Mouse (Mus musculus): ENCODE results near the gene Nup50.
A peak's percentile ranks its signal among the peaks of the same experiment; 100 is the strongest.
"Not testable (repeated sequence)": the region's sequence is repeated elsewhere in the genome, so short reads cannot be mapped to it uniquely, and the experiment has no call there.

Gene Nup50

DNA sequence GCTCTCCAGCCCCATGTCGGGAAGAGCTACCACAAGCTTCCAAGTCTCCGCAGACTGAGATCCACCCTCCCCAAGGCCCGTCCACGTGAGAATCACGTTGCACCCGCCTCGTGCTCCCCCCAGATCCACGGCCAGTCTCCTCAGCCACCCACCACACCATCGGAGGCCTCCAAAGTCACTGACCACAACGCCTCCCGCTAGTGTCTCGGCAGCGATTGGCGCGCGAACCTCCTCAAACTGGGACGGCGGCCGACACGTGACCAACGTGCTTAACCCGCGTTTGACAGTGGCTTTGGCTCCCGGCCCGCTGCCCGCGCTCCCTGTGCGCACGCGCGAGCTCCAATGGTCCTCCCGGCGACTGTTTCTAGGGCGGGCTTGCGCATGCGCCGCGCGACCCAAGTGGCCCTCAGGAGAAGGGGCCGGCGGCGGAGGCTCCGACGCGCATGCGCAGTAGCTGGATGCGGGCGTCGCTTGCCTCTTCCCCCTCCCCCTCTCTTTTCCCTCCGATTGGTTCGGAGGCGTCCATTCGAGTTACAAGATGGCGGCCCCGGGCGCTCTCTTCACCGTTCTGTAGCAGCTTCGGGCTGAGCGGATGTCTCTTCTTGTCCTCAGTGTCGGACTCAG, at the start of gene Nup50:
Nup50 (plus strand) TSS at position 528 of the 624 bp plus-strand sequence.
- DNase-seq = peak; percentile 100

DNA sequence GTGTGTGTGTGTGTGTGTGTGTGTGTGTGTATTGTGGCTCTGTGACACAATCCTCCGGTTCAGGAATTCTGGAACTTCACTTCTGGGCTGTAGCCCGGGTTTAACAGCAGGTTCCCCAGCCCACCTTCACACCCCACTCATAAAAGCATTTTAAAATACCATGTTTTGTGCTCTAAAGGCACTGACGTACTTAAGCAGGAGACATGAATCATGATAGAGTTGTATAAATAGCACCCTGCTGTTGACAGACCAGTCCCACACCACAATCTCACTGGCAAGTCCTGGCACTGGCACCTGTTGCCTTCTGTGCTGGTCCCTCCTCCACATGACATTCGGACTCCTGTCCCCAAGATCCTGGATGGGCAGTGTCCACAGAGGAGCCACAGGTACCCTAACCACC, 49.3 kb upstream of the Nup50 start:
- DNase-seq = no peak

DNA sequence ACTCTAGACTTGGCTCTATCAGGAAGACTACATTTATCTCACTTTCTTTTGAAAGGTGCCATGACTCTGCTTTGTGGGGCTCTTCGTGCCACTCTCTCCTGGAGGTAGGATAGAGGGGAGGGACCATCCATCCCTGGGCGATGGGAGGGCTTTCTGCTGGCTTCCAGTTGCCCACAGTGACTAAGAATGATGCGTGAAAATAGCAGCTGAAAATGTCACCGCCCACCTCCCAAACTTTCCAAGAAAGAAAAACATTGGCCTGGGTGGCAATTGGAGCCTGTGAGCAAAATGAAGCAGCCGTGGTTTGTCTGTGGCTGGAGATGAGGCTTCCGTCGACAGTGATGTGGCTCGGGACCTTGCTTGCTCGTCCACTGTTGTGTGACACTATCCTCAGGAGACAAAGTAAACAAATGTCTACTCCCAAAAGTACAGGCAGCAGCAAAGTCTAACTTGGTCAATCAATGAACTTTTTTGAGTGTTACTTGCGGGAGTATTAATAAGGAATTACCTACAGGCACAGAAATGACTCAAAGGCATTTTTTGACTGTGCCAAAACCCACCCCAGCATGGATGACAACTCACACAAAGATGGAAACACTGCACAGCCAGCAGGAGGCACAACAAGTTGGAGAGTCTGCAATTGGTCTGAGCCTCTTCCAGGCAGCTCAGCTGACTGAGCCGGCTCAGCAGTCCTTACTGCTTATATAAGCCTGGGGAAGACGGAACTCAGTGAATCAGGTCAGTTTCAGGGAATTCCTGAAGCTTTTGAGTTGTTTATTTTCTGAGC, 46.0 kb upstream of the Nup50 start:
- no peak for DNase-seq

DNA sequence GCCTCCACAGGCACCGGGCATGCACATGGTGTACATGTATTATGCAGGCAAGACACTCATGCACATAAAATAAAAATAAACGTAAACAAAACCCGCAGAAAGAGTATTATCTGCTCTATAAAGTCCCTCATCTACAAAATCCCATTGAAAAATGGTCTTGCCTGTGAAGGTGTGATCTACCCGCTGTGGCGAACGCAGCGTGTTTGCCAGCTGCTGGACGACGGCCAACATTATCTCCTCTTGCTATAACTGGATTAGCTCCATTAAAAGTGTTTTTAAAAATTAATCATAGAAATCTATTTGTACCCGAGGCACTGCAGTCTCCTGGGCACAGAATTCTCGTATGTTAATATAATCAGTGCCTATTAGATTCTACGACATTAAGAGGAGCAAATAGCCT, 35.1 kb upstream of the Nup50 start:
- no peak for DNase-seq

DNA sequence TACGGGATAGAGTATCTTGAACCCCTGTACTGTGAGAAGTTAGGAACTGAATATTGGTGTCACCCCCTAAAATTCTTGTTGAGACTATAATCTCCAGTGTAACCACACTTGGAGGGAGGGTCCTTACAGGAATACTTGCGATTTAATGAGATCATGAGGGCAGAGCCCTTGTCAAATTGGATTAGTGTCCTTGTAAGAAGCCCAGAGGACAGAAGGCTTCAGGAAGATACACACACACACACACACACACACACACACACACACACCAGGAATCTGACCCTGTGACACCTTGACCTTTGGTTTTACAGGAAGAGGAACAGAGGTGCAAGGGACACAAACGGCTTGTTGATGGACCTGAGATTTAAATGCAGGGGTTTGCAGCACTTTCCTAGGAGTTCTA, 32.0 kb upstream of the Nup50 start:
- DNase-seq = no peak

DNA sequence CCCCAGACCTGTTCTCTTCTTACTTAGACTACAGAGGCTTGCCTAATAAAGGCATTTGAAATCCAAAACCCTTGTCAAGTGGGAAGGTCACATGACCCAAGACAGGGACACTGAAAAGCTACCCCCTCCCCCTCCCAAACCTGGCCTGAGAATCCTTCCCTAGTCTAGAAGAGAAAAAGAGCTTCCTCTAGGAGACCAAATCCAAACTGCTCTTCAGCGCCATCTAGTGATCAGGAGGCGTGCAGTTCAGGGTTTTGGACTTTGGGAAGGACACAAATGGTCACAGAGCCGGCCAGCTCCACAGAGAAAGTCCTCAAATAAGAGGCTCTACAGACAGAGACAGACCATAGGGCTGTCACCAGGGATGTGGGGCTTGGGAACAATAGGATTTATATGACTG, 31.6 kb upstream of the Nup50 start:
- DNase-seq = peak; percentile 72

DNA sequence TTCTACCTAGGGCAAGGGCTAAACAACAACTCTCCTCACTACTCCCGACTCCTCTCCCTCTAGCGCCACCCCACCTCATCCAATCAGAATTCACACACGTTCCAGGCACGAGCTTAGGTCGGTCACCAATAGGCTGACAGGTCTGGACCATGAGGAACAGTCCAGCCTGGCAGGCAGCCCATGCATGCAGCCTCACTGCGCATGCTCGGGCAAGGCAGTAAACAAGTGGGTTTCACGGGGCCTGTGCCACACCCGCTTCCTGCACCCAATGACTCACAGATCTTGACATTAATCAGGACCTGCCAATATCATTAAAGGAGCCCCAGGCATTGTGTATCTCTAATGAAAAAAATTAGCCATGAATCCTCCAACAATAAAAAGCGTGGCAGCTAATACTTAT, 27.0 kb upstream of the Nup50 start:
- DNase-seq = not testable (repeated sequence)

DNA sequence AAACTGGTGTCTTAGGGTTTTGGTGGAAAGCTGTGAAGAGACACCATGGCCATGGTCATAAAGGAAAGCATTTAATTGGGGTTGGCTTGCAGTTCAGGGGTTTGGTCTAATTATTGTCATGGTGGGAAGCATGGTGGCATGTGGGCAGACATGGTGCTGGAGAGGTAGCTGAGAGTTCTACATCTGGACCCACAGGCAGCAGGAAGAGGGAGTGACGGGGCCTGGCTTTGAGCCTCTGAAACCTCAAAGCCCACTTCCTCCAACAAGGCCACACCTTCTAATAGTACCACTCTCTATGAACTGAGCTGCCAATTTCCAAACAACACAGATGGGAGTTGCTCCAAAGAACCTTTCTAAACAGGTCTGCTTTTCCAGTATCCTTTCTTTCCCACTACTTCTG, 26.5 kb upstream of the Nup50 start:
- no peak for DNase-seq

DNA sequence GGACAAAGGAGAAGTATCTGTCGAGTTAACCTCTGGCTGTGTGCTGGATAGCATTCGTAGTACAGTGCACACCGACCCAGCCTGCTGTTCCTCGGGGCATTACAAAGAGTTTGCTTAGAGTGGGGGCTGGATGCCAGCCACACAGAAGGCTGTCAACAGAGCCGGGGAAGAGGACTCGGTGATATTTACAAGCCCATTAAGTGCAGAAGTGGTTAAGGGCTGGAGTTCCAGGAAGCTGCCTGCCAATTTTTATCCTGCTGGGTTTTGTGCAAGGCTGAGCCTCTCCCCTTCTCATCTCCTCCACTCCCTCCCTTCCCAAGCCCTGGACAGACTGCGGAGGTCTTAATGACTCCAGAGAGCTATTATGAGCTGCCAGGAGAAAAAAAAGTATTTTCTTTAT, 25.1 kb upstream of the Nup50 start:
- no peak for DNase-seq

DNA sequence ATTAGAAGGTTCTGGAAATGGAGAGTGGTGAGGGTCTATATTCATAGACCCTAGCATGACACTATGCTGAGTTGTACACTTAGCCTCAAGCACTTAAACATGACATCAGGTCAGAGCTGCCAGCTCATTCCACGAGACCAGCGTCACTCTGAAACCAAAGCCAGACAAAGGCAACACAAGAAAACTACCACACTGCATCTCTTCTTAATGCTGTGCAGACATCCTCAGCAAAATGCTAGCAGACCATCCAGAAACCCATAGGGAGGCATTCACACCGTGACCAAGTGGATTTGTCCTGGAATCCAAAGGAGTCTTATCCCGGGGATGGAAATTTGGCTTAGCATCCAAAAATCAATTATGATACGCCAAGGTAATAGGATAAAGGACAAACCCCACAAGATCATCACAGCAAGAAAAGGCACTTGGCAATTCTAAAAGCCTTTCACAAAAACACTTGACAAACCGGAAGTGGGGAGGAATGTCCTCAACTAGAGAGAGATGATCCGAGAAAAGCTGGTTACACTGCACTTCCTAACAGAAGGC, 19.3 kb upstream of the Nup50 start:
- DNase-seq = no peak

DNA sequence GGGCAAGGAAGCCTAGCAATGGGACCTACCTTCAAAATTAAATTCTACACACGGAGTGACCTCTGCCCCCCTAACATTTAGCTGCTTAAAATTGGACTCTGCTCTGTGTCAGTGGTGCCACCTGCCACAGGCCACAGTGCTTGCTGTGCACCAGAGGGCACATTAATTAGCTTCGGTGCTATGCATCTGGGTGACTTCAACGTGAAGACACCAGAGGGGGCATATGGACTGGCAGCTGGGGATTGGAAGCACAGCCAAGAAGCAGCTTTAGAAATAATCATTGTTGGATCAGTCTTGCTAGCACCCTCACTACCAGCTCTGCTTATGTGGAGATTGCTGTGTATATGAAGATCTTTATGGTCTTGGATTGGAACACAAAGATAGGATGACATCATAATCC, 10.0 kb upstream of the Nup50 start:
- DNase-seq = peak; percentile 17

DNA sequence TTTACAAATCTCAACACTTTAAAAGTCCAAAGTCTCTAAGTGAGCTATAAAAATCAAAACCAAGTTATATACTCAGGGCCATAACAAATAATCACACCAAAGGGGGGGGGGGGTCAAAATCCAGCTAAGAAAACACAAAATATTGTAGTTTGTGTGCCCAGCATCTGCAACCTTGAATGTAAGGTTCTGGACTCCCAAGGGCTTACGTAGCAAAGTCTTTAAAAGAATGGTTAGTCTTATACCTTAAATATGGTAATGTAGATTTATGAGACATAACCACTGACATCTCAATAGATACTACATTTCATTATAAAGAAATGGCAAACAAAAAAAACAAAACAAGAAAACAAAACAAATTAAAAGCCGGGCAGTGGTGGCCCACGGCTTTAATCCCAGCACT, 3.3 kb upstream of the Nup50 start, which contains the start of gene Gm29666:
Gm29666 (minus strand) TSS at position 101 of the 400 bp plus-strand sequence.
- DNase-seq = no peak

DNA sequence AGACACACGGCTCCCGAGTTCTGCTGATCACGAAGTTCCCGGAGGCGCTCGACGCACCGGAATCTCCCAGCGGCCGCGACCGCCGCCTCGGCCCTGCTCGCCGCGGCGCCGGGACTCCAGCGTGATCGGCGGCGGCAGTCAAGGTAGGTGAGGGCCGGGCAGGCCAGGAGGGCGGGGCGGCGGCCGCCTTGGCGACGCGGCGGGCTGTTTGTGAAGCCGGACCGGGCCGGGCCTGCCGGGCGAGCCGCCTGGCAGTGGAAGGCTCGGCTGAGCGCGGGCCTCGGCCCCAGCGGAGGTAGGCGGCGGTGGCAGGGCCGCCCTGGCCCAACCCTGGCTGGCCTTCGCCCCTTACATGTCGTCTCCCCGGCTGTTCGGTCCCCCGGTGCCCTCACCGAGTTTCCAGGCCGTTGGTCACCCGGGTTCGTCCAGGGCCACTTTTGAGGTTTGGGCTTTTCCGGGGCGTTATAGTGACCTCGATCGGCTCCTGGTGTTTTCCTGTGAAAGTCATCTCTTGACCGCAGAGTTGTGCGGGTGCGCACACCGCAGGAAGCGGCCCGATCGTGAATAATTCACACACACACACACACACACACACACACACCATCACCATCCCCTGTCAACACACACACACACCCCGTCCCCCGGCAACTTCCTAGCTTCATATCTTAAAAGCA, 434 bp downstream of the Nup50 start:
- DNase-seq = no peak

DNA sequence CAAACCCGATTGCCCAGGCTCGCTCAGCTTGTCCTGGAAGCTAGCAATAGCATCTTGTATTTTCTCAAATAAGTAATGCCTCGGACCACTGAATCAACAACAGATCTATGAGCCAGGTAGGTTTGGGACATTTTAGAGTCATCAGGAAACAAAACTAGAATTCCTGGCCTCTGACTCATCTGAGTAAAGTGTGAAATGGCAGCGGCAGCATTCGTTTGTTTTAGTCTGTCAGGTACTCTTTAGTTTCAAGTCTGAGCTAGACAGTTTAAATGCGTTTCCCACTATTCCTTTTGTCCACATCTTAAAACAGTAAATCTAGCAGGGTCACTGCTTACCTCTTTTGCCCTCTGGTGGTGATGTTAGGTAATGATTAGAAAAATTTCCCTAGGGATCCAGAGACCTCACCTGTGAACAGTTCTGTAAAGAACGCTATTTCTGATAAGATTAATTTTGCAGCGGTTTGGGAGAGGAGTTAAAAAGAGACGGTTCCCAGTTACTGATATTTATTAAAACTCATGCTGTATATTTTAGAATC, 1.6 kb downstream of the Nup50 start:
- peak; percentile 57 for DNase-seq

DNA sequence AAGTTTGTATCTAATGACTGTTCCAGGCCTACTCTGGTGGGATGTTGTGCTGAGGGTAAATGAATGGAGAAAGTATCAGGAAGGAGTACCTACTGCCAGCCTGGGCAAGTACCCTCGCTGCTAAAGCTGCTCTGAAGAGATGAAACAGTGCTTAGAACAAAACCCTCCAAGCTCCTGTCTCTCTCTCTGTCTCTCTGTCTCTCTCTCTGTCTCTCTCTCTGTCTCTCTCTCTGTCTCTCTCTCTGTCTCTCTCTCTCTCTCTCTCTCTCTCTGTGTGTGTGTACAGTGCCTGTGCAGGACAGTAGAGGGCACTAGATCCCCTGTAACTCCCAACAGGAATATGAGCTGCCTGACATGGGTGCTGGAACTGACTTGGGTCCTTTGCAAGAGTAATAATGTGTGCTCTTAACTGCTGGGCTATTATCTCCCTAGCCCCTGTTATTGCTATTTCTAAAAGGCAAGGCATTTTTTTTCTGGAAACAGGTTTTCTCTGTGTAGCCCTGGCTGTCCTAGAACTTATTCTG, 2.3 kb downstream of the Nup50 start:
- DNase-seq = peak; percentile 26

DNA sequence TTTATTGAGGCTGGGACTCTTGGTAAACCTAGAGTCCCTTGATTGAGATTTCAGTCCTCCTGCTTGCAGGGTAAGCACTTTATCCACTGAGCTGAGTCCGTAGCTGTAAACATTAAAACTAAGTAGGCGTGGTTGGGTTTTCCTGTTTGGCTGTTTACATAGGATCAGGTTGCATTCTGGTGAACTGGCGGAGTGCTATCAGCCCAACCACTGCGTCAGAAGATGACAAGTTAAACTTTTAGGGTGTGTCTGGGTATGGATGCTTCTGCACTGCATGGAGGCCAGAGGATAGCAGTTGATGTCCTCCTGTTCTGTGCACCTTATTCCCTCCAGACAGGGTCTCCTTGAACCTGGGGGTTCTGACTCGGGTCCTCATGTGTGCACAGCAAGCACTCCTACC, 9.1 kb downstream of the Nup50 start:
- no peak for DNase-seq

DNA sequence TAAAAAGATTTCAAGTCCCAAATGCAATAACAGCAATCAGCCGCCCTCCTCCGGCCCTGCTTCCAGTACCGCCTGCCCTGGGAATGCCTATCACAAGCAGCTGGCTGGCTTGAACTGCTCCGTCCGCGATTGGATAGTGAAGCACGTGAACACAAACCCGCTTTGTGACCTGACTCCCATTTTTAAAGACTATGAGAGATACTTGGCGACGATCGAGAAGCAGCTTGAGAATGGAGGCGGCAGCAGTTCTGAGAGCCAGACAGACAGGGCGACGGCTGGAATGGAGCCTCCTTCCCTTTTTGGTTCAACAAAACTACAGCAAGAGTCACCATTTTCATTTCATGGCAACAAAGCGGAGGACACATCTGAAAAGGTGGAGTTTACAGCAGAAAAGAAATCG, 11.7 kb downstream of the Nup50 start:
- DNase-seq = no peak

DNA sequence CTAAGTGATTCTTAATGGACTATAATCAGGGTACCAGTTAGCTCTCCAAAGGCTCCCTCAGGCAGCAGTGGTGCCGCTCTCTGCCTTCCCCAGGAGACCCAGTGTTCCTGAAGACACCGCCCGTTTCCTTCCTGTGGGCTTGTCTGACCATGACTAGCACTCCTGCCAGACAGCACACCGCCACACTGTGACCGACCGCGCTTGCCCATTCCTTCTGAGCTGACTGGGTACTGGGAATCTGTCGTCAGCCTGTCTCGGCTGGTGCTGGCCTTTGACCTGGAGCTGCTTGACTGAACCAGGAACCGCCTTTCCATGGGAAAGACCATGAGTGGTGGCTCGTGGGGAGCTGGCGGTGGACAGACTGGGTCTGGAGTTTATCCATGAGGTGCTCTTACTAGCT, 16.9 kb downstream of the Nup50 start:
- peak; percentile 71 for DNase-seq

DNA sequence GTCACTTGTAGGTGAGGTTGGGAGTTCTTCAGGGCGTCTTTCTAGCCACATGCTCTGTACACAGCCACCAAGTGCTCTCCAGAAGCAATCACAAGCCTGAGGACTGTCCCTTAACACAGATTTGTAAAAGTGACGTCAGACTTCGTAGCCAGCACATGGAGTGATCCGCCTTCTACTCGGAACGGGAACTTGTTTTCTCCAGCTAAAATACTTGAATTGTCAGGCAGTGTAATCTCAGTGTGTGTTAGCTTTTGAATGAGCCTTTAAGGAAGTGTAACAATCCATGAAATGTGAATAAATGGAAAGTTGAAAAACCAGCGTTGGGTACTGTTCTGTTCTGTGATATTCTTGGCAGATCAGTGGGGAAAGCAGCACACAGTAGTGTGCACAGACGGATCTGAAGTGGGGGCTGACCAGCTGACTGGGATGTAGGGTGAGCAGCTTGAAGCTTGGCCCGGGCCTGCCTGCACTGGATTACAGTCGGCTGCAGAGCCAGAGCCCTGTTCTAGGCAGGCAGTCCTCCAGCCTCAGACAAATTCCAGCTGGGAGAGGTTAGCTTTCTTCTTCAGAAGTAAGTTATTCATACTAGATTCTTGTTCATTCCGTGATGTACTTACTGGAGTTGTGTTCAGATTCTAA, 19.6 kb downstream of the Nup50 start:
- DNase-seq = no peak

DNA sequence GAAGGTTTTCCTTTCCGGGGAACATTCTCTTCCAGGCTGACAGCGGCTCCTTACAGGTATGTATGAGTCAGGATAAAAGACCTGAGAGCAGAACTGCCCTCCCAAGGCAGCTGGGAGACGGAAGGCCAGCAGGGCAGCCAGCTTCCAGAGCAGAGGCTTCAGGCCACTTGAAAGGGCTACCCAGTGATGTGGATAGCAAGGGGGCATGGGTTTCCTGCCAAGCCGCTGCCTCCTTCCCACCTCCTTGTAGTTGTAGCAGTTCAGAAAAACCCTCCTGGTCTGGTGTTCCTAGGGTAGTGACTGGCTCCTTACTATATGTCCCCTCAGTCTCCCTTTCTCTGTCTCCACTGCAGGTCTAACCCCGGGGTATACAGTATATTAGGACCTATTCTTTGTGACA, 21.1 kb downstream of the Nup50 start:
- no peak for DNase-seq

DNA sequence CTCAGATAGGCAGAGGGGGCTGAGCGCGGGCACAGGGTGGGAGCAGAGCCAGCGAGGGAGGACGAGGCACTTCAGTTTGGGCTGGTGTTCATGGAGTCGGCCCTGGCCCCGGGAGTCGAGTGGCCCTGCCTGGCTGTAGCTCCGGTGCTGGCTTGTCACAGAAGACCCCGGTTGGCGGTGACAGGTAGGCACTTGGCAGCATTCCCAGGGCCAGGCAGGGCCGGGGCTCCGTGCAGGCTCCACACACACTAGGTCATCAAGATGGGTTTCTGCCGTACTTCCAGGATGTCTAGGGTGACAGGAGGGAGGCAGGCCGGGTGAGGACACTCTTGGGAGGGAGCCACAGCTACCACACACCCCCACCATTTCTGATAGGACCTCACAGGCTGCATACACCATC, 25.8 kb downstream of the Nup50 start:
- DNase-seq = no peak

DNA sequence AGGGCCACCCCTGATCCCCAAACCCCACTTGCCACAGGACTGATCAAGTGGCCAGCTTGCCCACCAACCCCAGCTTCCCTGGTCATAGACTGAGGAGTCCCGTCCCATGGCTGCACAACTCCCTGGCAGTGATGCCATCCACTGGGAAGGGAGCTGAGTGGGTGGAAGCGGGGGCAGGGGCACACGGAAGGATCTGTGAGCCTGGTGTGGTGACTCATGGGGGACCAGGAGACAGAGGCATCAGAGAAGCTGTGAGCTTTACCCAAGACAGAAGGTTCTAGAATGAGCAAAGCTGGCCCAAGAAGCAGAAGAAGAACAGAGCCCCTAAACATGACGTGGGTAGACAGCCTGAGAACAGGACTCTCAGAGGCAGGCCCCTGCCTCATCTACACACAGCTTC, 26.8 kb downstream of the Nup50 start:
- DNase-seq = no peak

DNA sequence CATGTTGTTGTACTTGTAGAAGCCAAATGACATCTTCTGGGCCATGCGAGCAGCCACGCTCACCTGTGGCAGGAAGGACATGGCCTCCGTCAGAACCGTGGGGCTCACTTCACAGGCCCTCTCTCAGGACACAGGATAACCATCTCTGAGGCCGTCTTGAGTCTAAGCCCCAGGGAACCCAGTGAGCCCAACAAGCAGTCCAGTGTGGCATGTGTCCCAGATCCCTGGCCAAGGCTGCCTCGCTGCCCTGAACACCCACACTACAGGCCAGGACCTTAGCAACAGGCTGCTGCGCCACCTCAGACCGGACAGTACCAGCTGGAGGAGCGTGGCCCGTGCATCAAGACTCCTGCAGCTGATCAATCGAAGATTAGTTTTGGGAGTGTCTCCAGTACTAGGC, 30.0 kb downstream of the Nup50 start:
- DNase-seq = no peak
